16 mouse cellular contexts compared by ENCODE assay signal in genomic region chr14:21559447-21559846, GRCm38 (mm10).
DNase-seq lines count a peak whose midpoint lies in the region; ATAC-seq and TF ChIP-seq lines count a peak whose summit lies in the region.
"Had no signal": no experiment of that assay in that cellular context is flagged by ENCODE, and none has a peak within 500 bp of the region (broad histone marks: within the 10 kb centered on the region; RNA-seq: fewer than 3 reads in every experiment).

No protein-coding gene starts in this region.

- no peak overlapping the region for H3K4me2 ChIP-seq in intestine, embryonic 15.5 days (replicated peaks)
- no peak overlapping the region for H3K4me2 ChIP-seq in stomach, postnatal 0 days (replicated peaks; ENCODE audit: low read depth)
- H3K4me2 ChIP-seq: embryonic facial prominence, embryonic 12.5 days; forebrain, embryonic 12.5 days; lung, embryonic 15.5 days; midbrain, embryonic 12.5 days had no signal

- H3K79me2 ChIP-seq in liver, adult 2 months (ENCODE audit: control insufficient read depth, insufficient read depth, low read length), result peaks cover 15% of the 10 kb centered on the region; the same call in 1 of the 2 replicates

- H3K27ac ChIP-seq in liver, adult 2 months (replicated peaks; ENCODE audit: insufficient read depth, low read depth, low read length), result 0 out of 2 replicates have a peak overlapping the region, but pooled peaks have one; percentile 8
- H3K27ac ChIP-seq in intestine, embryonic 15.5 days, result no peak overlapping the region
- H3K27ac ChIP-seq in stomach, postnatal 0 days (replicated peaks), result no peak overlapping the region
- H3K27ac ChIP-seq: embryonic facial prominence, embryonic 12.5 days; lung, embryonic 15.5 days; midbrain, embryonic 12.5 days had no signal

- no peaks in the 10 kb centered on the region for H3K9me3 ChIP-seq in intestine, embryonic 15.5 days
- H3K9me3 ChIP-seq in stomach, postnatal 0 days (ENCODE audit: control insufficient read depth, low read length), result no peaks in the 10 kb centered on the region
- H3K9me3 ChIP-seq: embryonic facial prominence, embryonic 12.5 days; forebrain, embryonic 12.5 days; lung, embryonic 15.5 days; midbrain, embryonic 12.5 days had no signal

- H3K27me3 ChIP-seq in liver, adult 2 months (ENCODE audit: control insufficient read depth, insufficient read depth, low read length), result no peaks in the 10 kb centered on the region
- H3K27me3 ChIP-seq in intestine, embryonic 15.5 days (replicated peaks), result no peaks in the 10 kb centered on the region
- no peaks in the 10 kb centered on the region for H3K27me3 ChIP-seq in stomach, postnatal 0 days (ENCODE audit: control insufficient read depth, insufficient read depth, low read length)
- H3K27me3 ChIP-seq: embryonic facial prominence, embryonic 12.5 days; forebrain, embryonic 12.5 days; lung, embryonic 15.5 days; midbrain, embryonic 12.5 days had no signal

- peak; percentile 94 for DNase-seq in liver, adult 2 months (ENCODE audit: extremely low read depth, low read depth, low spot score)
- no peak for DNase-seq in liver
- peak; percentile 14 for DNase-seq in large intestine, adult 2 months (ENCODE audit: low read depth, low spot score)
- DNase-seq in stomach, postnatal 0 days (ENCODE audit: low spot score), result peak; percentile 76
- DNase-seq in left cerebral cortex, adult 11 months (ENCODE audit: low spot score), result no peak
- DNase-seq in frontal cortex, postnatal 25 days (ENCODE audit: low spot score in 2 of 2), result no peak
- DNase-seq: adrenal gland, postnatal 25 days; cerebellum, postnatal 25 days; heart, postnatal 36 days; right cerebral cortex, postnatal 25 days had no signal

- H3K9ac ChIP-seq in liver, adult 2 months (ENCODE audit: low read depth, low read length), result no peak overlapping the region
- H3K9ac ChIP-seq in intestine, embryonic 15.5 days, result no peak overlapping the region
- no peak overlapping the region for H3K9ac ChIP-seq in stomach, postnatal 0 days (ENCODE audit: low read length)
- H3K9ac ChIP-seq: embryonic facial prominence, embryonic 12.5 days; forebrain, embryonic 12.5 days; lung, embryonic 15.5 days; midbrain, embryonic 12.5 days had no signal

- TF ChIP-seq CTCF in liver, adult 2 months (IDR thresholded peaks at IDR 0.05; ENCODE audit: low read depth, low read length), result no peak
- peak; percentile 33; the same call in 1 of the 2 replicates for TF ChIP-seq CTCF in stomach, postnatal 0 days (IDR thresholded peaks at IDR 0.05; ENCODE audit: low read depth)

- H3K36me3 ChIP-seq in liver, adult 2 months (ENCODE audit: control insufficient read depth, insufficient read depth, low read length), result no peaks in the 10 kb centered on the region
- H3K36me3 ChIP-seq in intestine, embryonic 15.5 days, result no peaks in the 10 kb centered on the region
- H3K36me3 ChIP-seq in stomach, postnatal 0 days (ENCODE audit: control insufficient read depth, insufficient read depth, low read length), result no peaks in the 10 kb centered on the region
- H3K36me3 ChIP-seq: embryonic facial prominence, embryonic 12.5 days; forebrain, embryonic 12.5 days; lung, embryonic 15.5 days; midbrain, embryonic 12.5 days had no signal

- peaks cover 13% of the 10 kb centered on the region for H3K4me1 ChIP-seq in liver, adult 2 months (ENCODE audit: control insufficient read depth, insufficient read depth, low read length)
- peaks cover 21% of the 10 kb centered on the region for H3K4me1 ChIP-seq in intestine, embryonic 15.5 days (replicated peaks)
- peaks cover 8% of the 10 kb centered on the region; the same call in 1 of the 2 replicates for H3K4me1 ChIP-seq in stomach, postnatal 0 days (replicated peaks; ENCODE audit: control insufficient read depth, insufficient read depth)

- ATAC-seq in intestine, embryonic 15.5 days, result peak; percentile 60
- 0 out of 2 replicates have a peak, but pooled peaks have one; percentile 55 for ATAC-seq in stomach, postnatal 0 days (ENCODE audit: low FRiP score, low TSS enrichment)
- ATAC-seq: CD4-positive, CD25-positive, alpha-beta regulatory T cell, adult 4 months had no signal

- WGBS in liver, adult 2 months, result 22% methylated on average over 7 of the region's 7 CpGs
- WGBS in intestine, embryonic 15.5 days, result 74% methylated on average over 7 of the region's 7 CpGs
- WGBS in large intestine, adult 2 months, result 40% methylated on average over 7 of the region's 7 CpGs
- 51% methylated on average over 7 of the region's 7 CpGs for WGBS in stomach, postnatal 0 days

- TF ChIP-seq EP300 in stomach, postnatal 0 days (optimal IDR thresholded peaks at IDR 0.05), result no peak

- no peak for TF ChIP-seq POLR2A in liver, adult 2 months (IDR thresholded peaks at IDR 0.05; ENCODE audit: extremely low read depth, insufficient read depth, low read length)

- no peak overlapping the region for H3K4me3 ChIP-seq in liver, adult 2 months (ENCODE audit: insufficient read depth, low read depth, low read length)
- H3K4me3 ChIP-seq in intestine, embryonic 15.5 days (replicated peaks), result no peak overlapping the region
- H3K4me3 ChIP-seq in stomach, postnatal 0 days (ENCODE audit: low read depth, low read length), result no peak overlapping the region
- H3K4me3 ChIP-seq: embryonic facial prominence, embryonic 12.5 days; forebrain, embryonic 12.5 days; lung, embryonic 15.5 days; midbrain, embryonic 12.5 days had no signal

Comparison
In these comparisons a context has a peak if more than half of its experiments do, and no peak if none do; other contexts are left out.
1. DNase-seq: peak in liver, adult 2 months (single experiment), large intestine, adult 2 months (single experiment) and stomach, postnatal 0 days (single experiment); none in liver (single experiment), left cerebral cortex, adult 11 months (single experiment) and frontal cortex, postnatal 25 days (0 of 2).